Mouse (Mus musculus): ENCODE data around the gene Fgfr2.

The Fgfr2 gene

GRCm38 (mm10) chr7:130385732-130386294 is 2737.3 kb downstream of the Fgfr2 start:
- no peak for DNase-seq (ENCODE audit: low spot score)

GRCm38 (mm10) chr7:130382126-130382525 is 2741.0 kb downstream of the Fgfr2 start:
- no peak for DNase-seq (ENCODE audit: low spot score)

GRCm38 (mm10) chr7:130381387-130381951 is 2741.7 kb downstream of the Fgfr2 start:
- DNase-seq (ENCODE audit: low spot score) = no peak

GRCm38 (mm10) chr7:130380769-130381355 is 2742.3 kb downstream of the Fgfr2 start:
- peak; percentile 44 for DNase-seq (ENCODE audit: low spot score)

GRCm38 (mm10) chr7:130380367-130380766 is 2742.8 kb downstream of the Fgfr2 start:
- no peak for DNase-seq (ENCODE audit: low spot score)

- no peak for DNase-seq (ENCODE audit: low spot score)
These were observed 2743.3 kb downstream of the Fgfr2 start for GRCm38 (mm10) chr7:130379886-130380285.

- no peak for DNase-seq (ENCODE audit: low spot score)
These were observed 2744.8 kb downstream of the Fgfr2 start for GRCm38 (mm10) chr7:130378308-130378707.

GRCm38 (mm10) chr7:130374311-130374710 is 2748.8 kb downstream of the Fgfr2 start:
- peak; percentile 73 for DNase-seq (ENCODE audit: low spot score)

- no peak for DNase-seq (ENCODE audit: low spot score)
These were observed 2754.1 kb downstream of the Fgfr2 start for GRCm38 (mm10) chr7:130368827-130369641.

- DNase-seq (ENCODE audit: low spot score) = no peak
These were observed 2754.9 kb downstream of the Fgfr2 start for GRCm38 (mm10) chr7:130368036-130368826.

GRCm38 (mm10) chr7:130367222-130368035 is 2755.7 kb downstream of the Fgfr2 start:
- no peak for DNase-seq (ENCODE audit: low spot score)

GRCm38 (mm10) chr7:130365711-130366110 is 2757.4 kb downstream of the Fgfr2 start:
- no peak for DNase-seq (ENCODE audit: low spot score)

GRCm38 (mm10) chr7:130340412-130341152 is 2782.6 kb downstream of the Fgfr2 start:
- no peak for DNase-seq (ENCODE audit: low spot score)

GRCm38 (mm10) chr7:130337601-130338000 is 2785.5 kb downstream of the Fgfr2 start:
- DNase-seq (ENCODE audit: low spot score) = no peak

GRCm38 (mm10) chr7:130335440-130336051 is 2787.6 kb downstream of the Fgfr2 start:
- DNase-seq (ENCODE audit: low spot score) = no peak

GRCm38 (mm10) chr7:130332515-130333220 is 2790.5 kb downstream of the Fgfr2 start:
- no peak for DNase-seq (ENCODE audit: low spot score)

GRCm38 (mm10) chr7:130327603-130328365 is 2795.4 kb downstream of the Fgfr2 start:
- DNase-seq (ENCODE audit: low spot score) = no peak

- peak; percentile 67 for DNase-seq (ENCODE audit: low spot score)
These were observed 2797.1 kb downstream of the Fgfr2 start for GRCm38 (mm10) chr7:130325983-130326433.

Measured in adipocyte (in vitro differentiated cells).